Mouse (Mus musculus) limb, embryonic 14.5 days (tissue): ENCODE measurements around the gene Stpg3. TPM values are rescaled to one million over a fixed set of nuclear protein-coding genes. Genes with fewer than 3 reads are reported as not detected.

ENCODE experiments used
- ATAC-seq: fragments of 200-750 bp; cut with Nextera tagmentation; 2 replicates; pipeline ENCODE4 v1.8.0; 2017; ENCODE audit warnings: low read depth, moderate number of reproducible peaks, moderate TSS enrichment; ENCODE audit not compliant: low FRiP score
- DNase-seq: peaks from one replicate; pipeline ENCODE4 v3.0.0-alpha.2; 2015; ENCODE audit warnings: low spot score
- H3K27ac ChIP-seq: fragments of 300-500 bp; sonication (generic); replicated peaks from 2 replicates; pipeline ENCODE4 v1.5.1; 2014; ENCODE audit warnings: low read depth, mild to moderate bottlenecking, low read length, moderate library complexity, mixed read lengths
- H3K27me3 ChIP-seq: fragments of 300-500 bp; sonication (generic); 2 replicates; pipeline ENCODE4 v1.6.1; 2014; ENCODE audit warnings: low read length, mixed read lengths; ENCODE audit not compliant: control insufficient read depth, insufficient read depth
- H3K36me3 ChIP-seq: fragments of 300-500 bp; sonication (generic); 2 replicates; pipeline ENCODE4 v1.6.1; 2014; ENCODE audit warnings: mild to moderate bottlenecking, low read length, moderate library complexity, mixed read lengths; ENCODE audit not compliant: control insufficient read depth, insufficient read depth
- H3K4me1 ChIP-seq: fragments of 300-500 bp; sonication (generic); 2 replicates; pipeline ENCODE4 v1.6.1; 2014; ENCODE audit warnings: antibody characterized with exemption, low read length, mixed read lengths; ENCODE audit not compliant: control insufficient read depth, insufficient read depth
- H3K4me2 ChIP-seq: fragments of 300-500 bp; sonication (generic); replicated peaks from 2 replicates; pipeline ENCODE4 v1.6.1; 2014; ENCODE audit warnings: low read depth, mild to moderate bottlenecking, low read length, moderate library complexity; ENCODE audit not compliant: severe bottlenecking
- H3K4me3 ChIP-seq: fragments of 300-500 bp; sonication (generic); replicated peaks from 2 replicates; pipeline ENCODE4 v1.5.1; 2014; ENCODE audit warnings: low read length
- H3K9ac ChIP-seq: fragments of 300-500 bp; sonication (generic); 2 replicates; pipeline ENCODE4 v1.6.1; 2014; ENCODE audit warnings: mild to moderate bottlenecking, low read depth, low read length, moderate library complexity; ENCODE audit not compliant: severe bottlenecking
- H3K9me3 ChIP-seq: fragments of 300-500 bp; sonication (generic); 2 replicates; pipeline ENCODE4 v1.6.1; 2016; ENCODE audit warnings: low read length; ENCODE audit not compliant: control insufficient read depth
- POLR2A ChIP-seq: fragments of 200-500 bp; IDR thresholded peaks from 2 replicates; pipeline ENCODE4 v1.8.0; 2012; ENCODE audit warnings: inconsistent platforms, mild to moderate bottlenecking, moderate library complexity, borderline replicate concordance; ENCODE audit not compliant: insufficient read depth, insufficient read length; ENCODE audit errors: extremely low read depth
- WGBS: fragments of 180-500 bp; shearing (Covaris S2); extraction: QIAGEN DNeasy Blood & Tissue Kit; methylation state at CpG from one replicate; pipeline ENCODE4 v1.1.7; 2014; 5-methylcytosine and 5-hydroxymethylcytosine counted together
- polyA plus RNA-seq, 2 experiments: library from polyadenylated mRNA; depleted of rRNA in 1 of 2; stranded (reverse) in 1 of 2; unstranded in 1 of 2; fragments of >200 nt; fragmentation: Nextera tagmentation in 1 of 2; extraction: Ambion mirVana in 1 of 2; gene quantifications; 2 replicates each; pipeline versions ENCODE4 v1.2.1 to v1.2.3; 2012 to 2014

The Stpg3 gene
- polyA plus RNA-seq, 2 experiments = not detected

- 0 out of 2 replicates have a peak, but pooled peaks have one; percentile 28 for TF ChIP-seq POLR2A
- Histone ChIP-seq H3K4me1 (peaks cover 12% of the 10 kb centered on the region; the same call in 1 of the 2 replicates), H3K4me2 (peak overlapping the region; percentile 91), H3K36me3 (no peaks in the 10 kb centered on the region), H3K4me3 (peak overlapping the region; percentile 50), H3K27me3 (peaks cover 14% of the 10 kb centered on the region), H3K9ac (peak overlapping the region; percentile 38), H3K9me3 (no peaks in the 10 kb centered on the region), H3K27ac (no peak overlapping the region)
- WGBS = 2% methylated on average over 25 of the region's 29 CpGs
- ATAC-seq (peak; percentile 88), DNase-seq (peak; percentile 84)
Measured at GRCm38 (mm10) chr2:25240723-25241437, 26.4 kb upstream of the Stpg3 start.

- Histone ChIP-seq H3K4me1 (peaks cover 12% of the 10 kb centered on the region; the same call in 1 of the 2 replicates), H3K4me3 (peak overlapping the region; percentile 50), H3K27me3 (peaks cover 14% of the 10 kb centered on the region), H3K4me2 (peak overlapping the region; percentile 91), H3K9ac (peak overlapping the region; percentile 38), H3K9me3 (no peaks in the 10 kb centered on the region), H3K36me3 (no peaks in the 10 kb centered on the region), H3K27ac (no peak overlapping the region)
- ATAC-seq (0 out of 2 replicates have a peak, but pooled peaks have one; percentile 3), DNase-seq (no peak)
- TF ChIP-seq POLR2A = no peak
- WGBS = 52% methylated on average over 8 of the region's 8 CpGs
Measured at GRCm38 (mm10) chr2:25240310-25240709, 25.9 kb upstream of the Stpg3 start.

- ATAC-seq = no peak
- Histone ChIP-seq H3K9ac (no peak overlapping the region), H3K9me3 (no peaks in the 10 kb centered on the region), H3K4me2 (no peak overlapping the region), H3K27ac (no peak overlapping the region), H3K36me3 (no peaks in the 10 kb centered on the region), H3K4me1 (peaks cover 12% of the 10 kb centered on the region; the same call in 1 of the 2 replicates), H3K27me3 (peaks cover 14% of the 10 kb centered on the region), H3K4me3 (no peak overlapping the region)
- DNase-seq = no peak
- no peak for TF ChIP-seq POLR2A
- WGBS = 81% methylated on average over 3 of the region's 3 CpGs
Measured at GRCm38 (mm10) chr2:25239766-25240165, 25.3 kb upstream of the Stpg3 start.

GRCm38 (mm10) chr2:25238106-25238505 lies 23.7 kb upstream of the Stpg3 start:
- H3K4me1 ChIP-seq = peaks cover 12% of the 10 kb centered on the region; the same call in 1 of the 2 replicates
- H3K9ac ChIP-seq = no peak overlapping the region
- no peaks in the 10 kb centered on the region for H3K9me3 ChIP-seq
- ATAC-seq (no peak), DNase-seq (no peak)
- H3K27me3 ChIP-seq = peaks cover 14% of the 10 kb centered on the region
- H3K27ac ChIP-seq = no peak overlapping the region
- no peak for TF ChIP-seq POLR2A
- no peak overlapping the region for H3K4me2 ChIP-seq
- no peak overlapping the region for H3K4me3 ChIP-seq
- no peaks in the 10 kb centered on the region for H3K36me3 ChIP-seq

- Histone ChIP-seq H3K4me3 (no peak overlapping the region), H3K27ac (no peak overlapping the region), H3K4me2 (no peak overlapping the region), H3K9me3 (no peaks in the 10 kb centered on the region), H3K27me3 (peaks cover 8% of the 10 kb centered on the region), H3K4me1 (peaks cover 12% of the 10 kb centered on the region; the same call in 1 of the 2 replicates), H3K36me3 (no peaks in the 10 kb centered on the region), H3K9ac (no peak overlapping the region)
- WGBS = 53% methylated on average over 4 of the region's 4 CpGs
- DNase-seq (no peak), ATAC-seq (no peak)
- no peak for TF ChIP-seq POLR2A
Measured at GRCm38 (mm10) chr2:25237522-25237921, 23.1 kb upstream of the Stpg3 start.
